Mouse (Mus musculus): ENCODE results near the gene Dnmt3c.
A peak's percentile ranks its signal among the peaks of the same experiment; 100 is the strongest.

- TF ChIP-seq POLR2A (IDR thresholded peaks at IDR 0.05; ENCODE audit: borderline replicate concordance, insufficient read depth, low read length) (no peak), CTCF (IDR thresholded peaks at IDR 0.05; ENCODE audit: borderline replicate concordance, insufficient read depth, low read depth, low read length) (peak; percentile 43; the same call in 1 of the 2 replicates)
These were observed 27.6 kb upstream of the Dnmt3c start for GRCm38 (mm10) chr2:153668754-153669376.
